Mouse (Mus musculus): Measurements from ENCODE around the gene Gm44973.
"Not testable (repeated sequence)": the region's sequence is repeated elsewhere in the genome, so short reads cannot be mapped to it uniquely, and the experiment has no call there.

The Gm44973 gene

GRCm38 (mm10) chr7:5016920-5017319, 1.6 kb downstream of the Gm44973 start:
- no peak for DNase-seq (ENCODE audit: low read depth)

GRCm38 (mm10) chr7:5017352-5017751, 2.1 kb downstream of the Gm44973 start:
- no peak for DNase-seq (ENCODE audit: low read depth)

- DNase-seq (ENCODE audit: low read depth): no peak
Measured at GRCm38 (mm10) chr7:5017931-5018330, 2.6 kb downstream of the Gm44973 start.

- not testable (repeated sequence) for DNase-seq (ENCODE audit: low read depth)
Measured at GRCm38 (mm10) chr7:5019576-5019975, 4.3 kb downstream of the Gm44973 start.

GRCm38 (mm10) chr7:5020000-5020681, 4.8 kb downstream of the Gm44973 start, which contains the start of the genes Zfp865 and Ccdc106:
TSS of gene Zfp865 (plus strand) at chr7:5020376.
TSS of gene Ccdc106 (plus strand) at chr7:5020553.
- peak; percentile 97 for DNase-seq (ENCODE audit: low read depth)

GRCm38 (mm10) chr7:5020685-5021084, 5.4 kb downstream of the Gm44973 start:
- no peak for DNase-seq (ENCODE audit: low read depth)

GRCm38 (mm10) chr7:5021197-5021596, 5.9 kb downstream of the Gm44973 start:
- DNase-seq (ENCODE audit: low read depth): no peak

GRCm38 (mm10) chr7:5029543-5029942, 14.2 kb downstream of the Gm44973 start:
- no peak for DNase-seq (ENCODE audit: low read depth)

- no peak for DNase-seq (ENCODE audit: low read depth)
Measured at GRCm38 (mm10) chr7:5029946-5030345, 14.7 kb downstream of the Gm44973 start.

GRCm38 (mm10) chr7:5030554-5031275, 15.4 kb downstream of the Gm44973 start:
- no peak for DNase-seq (ENCODE audit: low read depth)

GRCm38 (mm10) chr7:5031496-5031895, 16.2 kb downstream of the Gm44973 start:
- no peak for DNase-seq (ENCODE audit: low read depth)

GRCm38 (mm10) chr7:5033818-5034217, 18.5 kb downstream of the Gm44973 start, which contains the start of gene 4632433K11Rik:
TSS of gene 4632433K11Rik (plus strand) at chr7:5034118.
- DNase-seq (ENCODE audit: low read depth): no peak

- DNase-seq (ENCODE audit: low read depth): no peak
Measured at GRCm38 (mm10) chr7:5035628-5036027, 20.3 kb downstream of the Gm44973 start.

- no peak for DNase-seq (ENCODE audit: low read depth)
Measured at GRCm38 (mm10) chr7:5036136-5036535, 20.8 kb downstream of the Gm44973 start.

GRCm38 (mm10) chr7:5037026-5037425, 21.7 kb downstream of the Gm44973 start:
- no peak for DNase-seq (ENCODE audit: low read depth)

GRCm38 (mm10) chr7:5037467-5037866, 22.2 kb downstream of the Gm44973 start:
- DNase-seq (ENCODE audit: low read depth): no peak

GRCm38 (mm10) chr7:5038109-5038732, 22.9 kb downstream of the Gm44973 start, which contains the start of gene Zfp784:
TSS of gene Zfp784 (minus strand) at chr7:5038446.
- DNase-seq (ENCODE audit: low read depth): peak; percentile 84

GRCm38 (mm10) chr7:5038940-5039339, 23.6 kb downstream of the Gm44973 start:
- no peak for DNase-seq (ENCODE audit: low read depth)

GRCm38 (mm10) chr7:5044981-5045380, 29.7 kb downstream of the Gm44973 start:
- no peak for DNase-seq (ENCODE audit: low read depth)

- no peak for DNase-seq (ENCODE audit: low read depth)
Measured at GRCm38 (mm10) chr7:5046112-5046511, 30.8 kb downstream of the Gm44973 start.

- DNase-seq (ENCODE audit: low read depth): no peak
Measured at GRCm38 (mm10) chr7:5047313-5047712, 32.0 kb downstream of the Gm44973 start.
